15 mouse cellular contexts compared by ENCODE assay signal in the genomic region with DNA sequence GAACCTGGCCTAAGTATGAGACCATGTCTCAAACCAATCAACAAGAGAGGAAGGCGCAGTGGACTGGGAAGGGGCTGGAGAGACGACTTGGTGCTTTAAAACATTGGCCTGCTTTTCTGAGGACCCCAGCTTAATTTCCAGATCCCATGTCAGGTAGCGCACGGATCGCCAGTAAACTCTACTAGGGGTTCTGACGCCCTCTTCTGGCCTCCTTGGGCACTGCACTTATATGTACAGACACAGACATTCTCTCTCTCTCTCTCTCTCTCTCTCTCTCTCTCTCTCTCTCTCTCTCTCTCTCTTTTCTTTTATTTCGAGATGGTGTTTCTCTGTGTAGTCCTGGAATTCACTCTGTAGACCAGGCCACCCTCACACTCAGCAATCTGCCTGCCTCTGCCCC. TPM values are rescaled to one million over a fixed set of nuclear protein-coding genes. Genes with fewer than 3 reads are reported as not detected.
DNase-seq lines count a peak whose midpoint lies in the region; ATAC-seq and TF ChIP-seq lines count a peak whose summit lies in the region.
"Had no signal": no experiment of that assay in that cellular context is flagged by ENCODE, and none has a peak within 500 bp of the region (broad histone marks: within the 10 kb centered on the region; RNA-seq: fewer than 3 reads in every experiment).

No protein-coding gene starts in this region.

- no peak overlapping the region for H3K27ac ChIP-seq in midbrain, postnatal 0 days (ENCODE audit: low read depth, low read length)
- no peak overlapping the region for H3K27ac ChIP-seq in midbrain, embryonic 10.5 days (replicated peaks)
- no peak overlapping the region for H3K27ac ChIP-seq in bone marrow, adult 2 months (ENCODE audit: control insufficient read depth, insufficient read depth, low read depth, low read length, poor library complexity)
- H3K27ac ChIP-seq: forebrain, embryonic 12.5 days; midbrain, embryonic 13.5 days had no signal

- H3K9ac ChIP-seq in midbrain, postnatal 0 days (replicated peaks; ENCODE audit: low read length, poor library complexity, severe bottlenecking), result no peak overlapping the region
- H3K9ac ChIP-seq: forebrain, embryonic 12.5 days; midbrain, embryonic 13.5 days had no signal

- no peaks in the 10 kb centered on the region for H3K9me3 ChIP-seq in midbrain, postnatal 0 days (ENCODE audit: low read length)
- H3K9me3 ChIP-seq in midbrain, embryonic 10.5 days (replicated peaks), result no peaks in the 10 kb centered on the region
- H3K9me3 ChIP-seq: forebrain, embryonic 12.5 days; heart, embryonic 10.5 days; midbrain, embryonic 13.5 days had no signal

- TF ChIP-seq CTCF in midbrain, postnatal 0 days (IDR thresholded peaks at IDR 0.05), result 0 out of 2 replicates have a peak, but pooled peaks have one; percentile 34
- peak; percentile 25; the same call in 1 of the 2 replicates for TF ChIP-seq CTCF in bone marrow, adult 2 months (IDR thresholded peaks at IDR 0.05; ENCODE audit: control insufficient read depth, insufficient read depth, low read length)

- no peaks in the 10 kb centered on the region for H3K36me3 ChIP-seq in midbrain, postnatal 0 days (ENCODE audit: insufficient read depth, low read length)
- no peaks in the 10 kb centered on the region for H3K36me3 ChIP-seq in midbrain, embryonic 10.5 days
- H3K36me3 ChIP-seq: forebrain, embryonic 12.5 days; heart, embryonic 10.5 days; midbrain, embryonic 13.5 days had no signal

- ATAC-seq in midbrain, postnatal 0 days (ENCODE audit: low FRiP score), result no peak
- ATAC-seq: midbrain, embryonic 13.5 days had no signal

- no peaks in the 10 kb centered on the region for H3K4me1 ChIP-seq in midbrain, postnatal 0 days (ENCODE audit: insufficient read depth, low read length)
- peaks cover 38% of the 10 kb centered on the region for H3K4me1 ChIP-seq in midbrain, embryonic 10.5 days
- H3K4me1 ChIP-seq in bone marrow, adult 2 months (ENCODE audit: control insufficient read depth, insufficient read depth, low read length), result peaks cover 10% of the 10 kb centered on the region

- DNase-seq in heart, postnatal 4 days, result peak; percentile 27
- no peak for DNase-seq in heart, adult 9 months (ENCODE audit: low spot score in 2 of 2)
- no peak for DNase-seq in midbrain, postnatal 0 days (ENCODE audit: low spot score)
- no peak for DNase-seq in midbrain, embryonic 10.5 days (ENCODE audit: low spot score)
- peak; percentile 57 for DNase-seq in testis, postnatal 10 days (ENCODE audit: low spot score)
- no peak for DNase-seq in layer of hippocampus, postnatal 36 days
- DNase-seq in embryo, embryonic 10.5 days (ENCODE audit: low spot score), result no peak
- DNase-seq: cerebellum, postnatal 10 days; kidney, adult 18-20 months; lung, postnatal 14 days; thymus, postnatal 25 days had no signal

- no peak overlapping the region for H3K4me3 ChIP-seq in midbrain, postnatal 0 days (ENCODE audit: low read depth, low read length)
- no peak overlapping the region for H3K4me3 ChIP-seq in midbrain, embryonic 10.5 days
- no peak overlapping the region for H3K4me3 ChIP-seq in bone marrow, adult 2 months (replicated peaks; ENCODE audit: control insufficient read depth, low read depth, low read length)
- H3K4me3 ChIP-seq: forebrain, embryonic 12.5 days; heart, embryonic 10.5 days; midbrain, embryonic 13.5 days had no signal

- no peak overlapping the region for H3K4me2 ChIP-seq in midbrain, postnatal 0 days (ENCODE audit: low read depth, low read length, poor library complexity, severe bottlenecking)
- H3K4me2 ChIP-seq: forebrain, embryonic 12.5 days; midbrain, embryonic 13.5 days had no signal

- no peaks in the 10 kb centered on the region for H3K27me3 ChIP-seq in midbrain, postnatal 0 days (ENCODE audit: insufficient read depth, low read length)
- peaks cover 18% of the 10 kb centered on the region; the same call in 1 of the 2 replicates for H3K27me3 ChIP-seq in midbrain, embryonic 10.5 days (ENCODE audit: low read depth, poor library complexity, severe bottlenecking)
- H3K27me3 ChIP-seq: forebrain, embryonic 12.5 days had no signal

- no peak for TF ChIP-seq POLR2A in bone marrow, adult 2 months (IDR thresholded peaks at IDR 0.05; ENCODE audit: borderline replicate concordance, control insufficient read depth, low read depth, low read length)

- 79% methylated on average over 7 of the region's 7 CpGs for WGBS in midbrain, postnatal 0 days
- 83% methylated on average over 7 of the region's 7 CpGs for WGBS in midbrain, embryonic 10.5 days
- WGBS in bone marrow, adult 2 months, result 77% methylated on average over 7 of the region's 7 CpGs

RNA-seq across cellular contexts. Expression of gene Zfp217, which starts 60.0 kb away (rescaled TPM):
- 10 to 100 TPM; 18.8 to 19.3 TPM for total RNA-seq in heart, postnatal 4 days (2021)
- 3.7 and 3.8 TPM in 2 replicates for total RNA-seq in midbrain, postnatal 0 days (2014; rRNA removed)
- polyA plus RNA-seq in midbrain, postnatal 0 days (2015; fragmentation: Nextera tagmentation; extraction: Ambion mirVana), result 0.44 and 0.49 TPM in 2 replicates
- 2.8 and 2.9 TPM in 2 replicates for polyA plus RNA-seq in midbrain, embryonic 10.5 days (2016; fragmentation: Nextera tagmentation; extraction: Ambion mirVana)
- polyA plus RNA-seq in bone marrow, adult 2 months (2011; ENCODE audit: insufficient read depth, insufficient read length, low replicate concordance, missing spikeins), result 10.1 and 23.7 TPM in 2 replicates
- total RNA-seq in layer of hippocampus, postnatal 36 days (2021), result 1 to 10 TPM; 2.3 to 2.5 TPM

Comparison
In these comparisons a context has a peak if more than half of its experiments do, and no peak if none do; other contexts are left out.
1. DNase-seq: peak in heart, postnatal 4 days (single experiment) and testis, postnatal 10 days (single experiment); none in heart, adult 9 months (0 of 2), midbrain, postnatal 0 days (single experiment), midbrain, embryonic 10.5 days (single experiment), layer of hippocampus, postnatal 36 days (0 of 2) and embryo, embryonic 10.5 days (single experiment).